Mouse (Mus musculus) ES-Bruce4 (cell line): ENCODE results near the gene Nomo1.

Experiments
- CTCF ChIP-seq: IDR thresholded peaks from one replicate; pipeline ENCODE4 v1.8.1; 2011; ENCODE audit warnings: low read depth, low read length
- POLR2A ChIP-seq: IDR thresholded peaks from one replicate; pipeline ENCODE4 v1.8.1; 2011; ENCODE audit warnings: low read length; ENCODE audit not compliant: insufficient read depth

DNA sequence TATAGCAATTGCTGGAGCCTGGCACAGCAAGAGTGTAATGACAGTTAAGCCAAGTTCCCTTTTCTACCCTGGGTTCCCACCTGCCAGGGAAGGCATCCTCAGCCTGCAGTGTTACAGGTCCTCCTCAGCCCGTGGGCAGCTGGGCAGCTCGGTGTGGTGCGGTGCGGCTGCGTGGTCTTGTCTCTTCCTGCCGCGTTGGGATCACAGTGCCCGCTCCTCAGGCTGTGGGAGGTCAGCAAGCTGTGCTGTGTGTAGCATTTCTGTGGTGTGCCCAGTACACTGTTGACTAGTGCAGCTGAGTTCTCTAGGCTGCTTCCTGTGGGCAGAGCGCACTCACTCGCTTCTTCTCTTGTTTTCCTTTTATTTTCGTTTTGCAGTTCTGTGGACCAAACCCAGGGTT lies 25.4 kb downstream of the Nomo1 start:
- TF ChIP-seq POLR2A (no peak), CTCF (no peak)
